Comparison of ENCODE assay signal across 21 mouse cellular contexts in the genomic region with DNA sequence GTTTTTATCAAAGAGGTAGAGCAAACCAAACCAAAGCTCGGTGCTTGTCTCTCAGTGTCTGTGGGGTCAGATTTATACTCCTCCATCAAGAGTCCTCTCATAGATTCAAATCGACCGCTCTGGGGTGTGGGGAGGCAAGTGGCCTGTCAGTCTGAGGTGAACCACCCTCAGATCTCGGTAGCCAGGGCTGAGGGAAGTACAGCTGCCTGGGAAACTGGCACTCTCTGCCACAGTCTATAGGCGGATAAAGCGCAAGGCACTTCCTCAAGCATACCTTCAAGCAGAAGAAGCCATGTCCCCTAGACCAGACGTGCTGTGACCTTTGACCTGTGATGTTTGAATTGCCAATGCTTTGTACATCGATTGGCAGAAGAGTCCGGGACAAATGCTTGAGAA.
"Had no signal": no experiment of that assay in that cellular context is flagged by ENCODE, and none has a peak within 500 bp of the region (broad histone marks: within the 10 kb centered on the region; RNA-seq: fewer than 3 reads in every experiment).

No protein-coding gene starts in this region.

- ATAC-seq: midbrain, embryonic 15.5 days had no signal

- H3K27ac ChIP-seq: kidney, embryonic 15.5 days; limb, embryonic 12.5 days; limb, embryonic 15.5 days; liver, embryonic 14.5 days; lung, embryonic 15.5 days; midbrain, embryonic 12.5 days; midbrain, embryonic 15.5 days; neural tube, embryonic 12.5 days; neural tube, embryonic 15.5 days; stomach, postnatal 0 days had no signal

- H3K36me3 ChIP-seq: kidney, embryonic 15.5 days; limb, embryonic 12.5 days; limb, embryonic 15.5 days; lung, embryonic 15.5 days; midbrain, embryonic 12.5 days; midbrain, embryonic 15.5 days; neural tube, embryonic 12.5 days; neural tube, embryonic 15.5 days had no signal

- DNase-seq: kidney, adult 8-10 months; kidney, postnatal 10 days; kidney, postnatal 36 days; left cerebral cortex, postnatal 4 days; lung, adult 18-20 months; lung, postnatal 10 days; lung, postnatal 36 days; right cerebral cortex, adult 18-20 months; right cerebral cortex, postnatal 14 days; right cerebral cortex, postnatal 4 days had no signal

- H3K9me3 ChIP-seq: kidney, embryonic 15.5 days; limb, embryonic 15.5 days; lung, embryonic 15.5 days; midbrain, embryonic 15.5 days; neural tube, embryonic 12.5 days; neural tube, embryonic 15.5 days had no signal

- H3K27me3 ChIP-seq: kidney, embryonic 15.5 days; limb, embryonic 12.5 days; limb, embryonic 15.5 days; lung, embryonic 15.5 days; midbrain, embryonic 12.5 days; midbrain, embryonic 15.5 days; neural tube, embryonic 12.5 days had no signal

- H3K4me2 ChIP-seq: kidney, embryonic 15.5 days; limb, embryonic 12.5 days; limb, embryonic 15.5 days; liver, embryonic 11.5 days; lung, embryonic 15.5 days; midbrain, embryonic 12.5 days; midbrain, embryonic 15.5 days; neural tube, embryonic 12.5 days; neural tube, embryonic 15.5 days had no signal

- H3K4me3 ChIP-seq: kidney, embryonic 15.5 days; limb, embryonic 12.5 days; limb, embryonic 15.5 days; lung, embryonic 15.5 days; midbrain, embryonic 12.5 days; midbrain, embryonic 15.5 days; neural tube, embryonic 12.5 days; neural tube, embryonic 15.5 days had no signal

- H3K4me1 ChIP-seq: midbrain, embryonic 15.5 days; neural tube, embryonic 12.5 days had no signal

- H3K9ac ChIP-seq: kidney, embryonic 15.5 days; limb, embryonic 12.5 days; limb, embryonic 15.5 days; liver, embryonic 14.5 days; lung, embryonic 15.5 days; midbrain, embryonic 15.5 days; neural tube, embryonic 15.5 days had no signal
